Mouse (Mus musculus) E14TG2a.4 (cell line): ENCODE measurements around the gene Ilk.

ENCODE experiments used
- CTCF ChIP-seq: conservative IDR thresholded peaks from 2 replicates; pipeline ENCODE4 v1.5.1; 2014; ENCODE audit warnings: low read length
- NANOG ChIP-seq: IDR thresholded peaks from 2 replicates; pipeline ENCODE4 v1.6.1; 2014; ENCODE audit warnings: borderline replicate concordance, low read length, mixed read lengths
- POU5F1 ChIP-seq: IDR thresholded peaks from 2 replicates; pipeline ENCODE4 v1.6.1; 2014; ENCODE audit warnings: low read length, borderline replicate concordance

DNA sequence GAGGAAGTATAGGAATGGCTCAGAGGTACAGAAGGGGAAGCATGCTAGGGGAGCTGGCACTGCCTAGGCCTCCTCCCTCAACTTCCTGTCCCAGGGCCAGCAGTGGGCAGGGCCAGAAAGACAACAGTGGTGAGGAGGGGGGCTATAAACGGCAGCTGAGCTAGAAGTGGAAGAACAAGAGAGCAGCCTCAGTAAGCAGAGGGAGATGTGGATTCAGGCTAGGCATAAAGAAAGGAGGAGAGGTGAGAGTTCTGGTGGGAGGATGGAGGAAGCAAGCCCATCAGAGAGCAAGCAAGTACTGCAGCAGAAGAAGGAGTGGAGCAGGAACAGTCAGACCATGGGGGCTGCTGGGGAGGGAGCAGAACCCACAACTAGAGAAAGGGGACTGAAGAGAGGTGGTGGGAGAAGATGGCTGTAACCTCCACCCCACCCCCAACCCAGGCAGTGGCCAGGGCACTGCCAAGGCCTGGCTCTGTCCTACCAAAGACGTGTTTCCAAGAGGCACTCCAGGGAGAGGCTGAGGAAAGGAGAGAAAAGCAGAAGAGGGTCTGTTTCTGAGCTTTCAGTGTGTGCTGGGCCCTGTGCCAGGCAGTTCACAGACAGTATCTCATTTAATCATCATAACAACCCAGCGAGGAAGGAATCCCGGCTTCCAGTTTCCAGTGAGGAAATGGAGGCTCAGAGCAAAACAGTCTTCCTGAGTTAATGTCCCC lies 42.3 kb downstream of the Ilk start:
- no peak for TF ChIP-seq CTCF
- TF ChIP-seq NANOG, result no peak
- TF ChIP-seq POU5F1, result no peak
